Mouse (Mus musculus) erythroblast, embryonic 14.5 days (primary cell): Measurements from ENCODE around the gene Bsn. TPM values are rescaled to one million over a fixed set of nuclear protein-coding genes. Genes with fewer than 3 reads are reported as not detected.
A peak's percentile ranks its signal among the peaks of the same experiment; 100 is the strongest.

Experiments
- H3K27me3 ChIP-seq: 2 replicates; pipeline ENCODE4 v1.6.1; 2012; ENCODE audit warnings: inconsistent platforms; ENCODE audit not compliant: control insufficient read depth
- H3K36me3 ChIP-seq: 2 replicates; pipeline ENCODE4 v1.6.1; 2012; ENCODE audit warnings: mild to moderate bottlenecking, inconsistent platforms; ENCODE audit not compliant: control insufficient read depth
- H3K4me1 ChIP-seq: 2 replicates; pipeline ENCODE4 v1.6.1; 2012; ENCODE audit warnings: inconsistent platforms; ENCODE audit not compliant: control insufficient read depth
- H3K4me3 ChIP-seq: replicated peaks from 2 replicates; pipeline ENCODE3; 2012; ENCODE audit warnings: moderate library complexity, mild to moderate bottlenecking, inconsistent platforms
- H3K9me3 ChIP-seq: 2 replicates; pipeline ENCODE4 v1.6.1; 2012; ENCODE audit warnings: low read length, inconsistent platforms, mixed read lengths; ENCODE audit not compliant: control insufficient read depth
- GATA1 ChIP-seq: IDR thresholded peaks from 2 replicates; pipeline ENCODE4 v1.6.1; 2012; ENCODE audit warnings: low read length, inconsistent platforms, mixed read lengths
- TAL1 ChIP-seq: IDR thresholded peaks from 3 replicates; pipeline ENCODE4 v1.6.1; 2012; ENCODE audit warnings: low read length, inconsistent platforms, mixed read lengths
- polyA plus RNA-seq: library from polyadenylated mRNA; stranded (reverse); fragments of >175 nt; gene quantifications from 2 replicates; pipeline ENCODE4 v1.2.3, GENCODE M21; 2012

The Bsn gene
- polyA plus RNA-seq, 1 experiment: 0.07 TPM

DNA sequence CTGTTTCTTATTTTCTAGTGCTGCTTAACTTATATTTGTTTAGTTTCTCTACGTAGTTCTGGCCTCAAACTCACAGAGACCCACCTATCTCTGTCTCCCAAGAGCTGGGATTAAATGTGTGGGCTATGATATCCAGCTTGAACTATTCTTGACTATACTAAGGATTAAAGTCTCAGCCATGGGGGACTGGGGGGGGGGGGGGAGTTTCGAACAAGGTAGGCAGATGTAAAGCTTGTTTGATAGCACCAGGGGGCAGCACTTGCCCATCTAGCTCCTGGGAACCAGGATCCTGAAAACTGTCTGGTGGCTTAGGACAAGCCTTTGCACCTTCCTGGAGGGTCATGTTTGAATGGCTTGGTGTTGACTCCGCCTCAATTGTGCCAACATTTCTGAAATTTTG is 94.7 kb downstream of the Bsn start:
- peaks cover 80% of the 10 kb centered on the region for H3K4me1 ChIP-seq
- TF ChIP-seq GATA1 (no peak), TAL1 (no peak)

DNA sequence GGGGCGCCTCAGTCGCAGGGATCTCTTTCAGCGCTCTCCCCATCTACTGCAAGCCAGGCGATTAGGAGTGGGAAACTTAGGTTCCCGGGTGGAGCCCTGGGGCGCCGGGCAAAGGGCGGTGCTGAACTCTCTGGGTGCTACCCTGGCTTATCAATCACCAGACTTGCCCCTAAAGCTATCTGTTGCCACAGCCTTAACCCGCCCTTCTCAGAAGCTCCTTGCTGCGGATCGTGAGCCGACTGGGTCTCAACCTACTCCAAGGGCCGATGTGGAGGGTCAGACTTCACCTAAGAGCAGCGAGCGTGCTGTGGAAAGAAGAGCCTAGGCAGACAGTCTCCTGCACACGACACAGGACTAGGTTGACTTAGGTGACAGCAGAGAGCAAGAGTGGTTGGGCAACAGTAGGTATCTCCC is 95.2 kb downstream of the Bsn start:
- Histone ChIP-seq H3K36me3 (peaks cover 86% of the 10 kb centered on the region), H3K9me3 (no peaks in the 10 kb centered on the region), H3K27me3 (no peaks in the 10 kb centered on the region), H3K4me3 (peak overlapping the region; percentile 86), H3K4me1 (peaks cover 85% of the 10 kb centered on the region)
- TF ChIP-seq TAL1 (peak; percentile 97), GATA1 (peak; percentile 95)

More for the DNA sequence above, 94.7 kb downstream of the Bsn start:
- no peaks in the 10 kb centered on the region for H3K27me3 ChIP-seq
- H3K4me3 ChIP-seq: peak overlapping the region; percentile 86
- no peaks in the 10 kb centered on the region for H3K9me3 ChIP-seq
- H3K36me3 ChIP-seq: peaks cover 82% of the 10 kb centered on the region

DNA sequence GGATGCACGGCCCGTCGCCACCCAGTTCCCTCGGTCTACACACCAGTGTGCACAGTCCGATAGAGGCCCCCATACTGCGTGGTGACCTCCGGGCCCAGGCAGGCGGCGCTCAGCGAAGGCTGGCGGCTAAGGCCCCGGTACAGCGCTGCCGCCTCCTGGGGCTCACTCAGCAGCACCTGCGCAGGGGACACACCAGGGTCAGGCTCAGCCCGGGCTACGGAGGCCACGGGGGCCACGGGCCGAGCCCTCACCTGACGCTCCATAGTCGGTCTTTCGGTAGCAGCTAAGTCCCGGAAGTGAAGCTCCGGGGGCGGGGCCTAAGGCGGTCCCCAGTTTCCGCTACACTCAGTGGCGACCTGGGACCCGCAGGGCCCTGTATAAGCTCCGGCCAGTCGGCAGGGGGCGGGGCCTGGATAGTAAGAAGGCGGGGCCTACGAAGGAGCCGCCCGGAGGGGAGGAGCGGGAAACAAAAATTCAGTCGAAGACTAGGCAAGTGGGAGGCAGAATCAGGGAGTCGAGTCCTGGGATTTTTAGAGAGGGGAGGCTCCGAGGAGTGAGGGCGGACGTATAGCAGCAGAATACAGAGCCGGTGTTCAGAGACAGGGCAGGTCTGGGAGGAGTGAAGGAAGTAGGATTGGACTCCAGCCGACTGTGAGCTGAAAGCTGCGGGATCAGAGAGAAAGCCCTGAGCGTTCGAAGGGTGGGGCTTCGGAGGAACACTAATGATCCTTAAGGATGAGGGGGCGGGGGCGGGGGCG is 95.8 kb downstream of the Bsn start, which contains the start of gene Apeh:
Gene Apeh, minus strand, starts transcription at position 423 of the 758 bp plus-strand sequence.
- Histone ChIP-seq H3K4me1 (peaks cover 85% of the 10 kb centered on the region), H3K9me3 (no peaks in the 10 kb centered on the region), H3K4me3 (peak within 1 kb of the TSS; percentile 86), H3K36me3 (peaks cover 86% of the 10 kb centered on the region), H3K27me3 (no peaks in the 10 kb centered on the region)
- TF ChIP-seq GATA1: no peak
- TF ChIP-seq TAL1: no peak

DNA sequence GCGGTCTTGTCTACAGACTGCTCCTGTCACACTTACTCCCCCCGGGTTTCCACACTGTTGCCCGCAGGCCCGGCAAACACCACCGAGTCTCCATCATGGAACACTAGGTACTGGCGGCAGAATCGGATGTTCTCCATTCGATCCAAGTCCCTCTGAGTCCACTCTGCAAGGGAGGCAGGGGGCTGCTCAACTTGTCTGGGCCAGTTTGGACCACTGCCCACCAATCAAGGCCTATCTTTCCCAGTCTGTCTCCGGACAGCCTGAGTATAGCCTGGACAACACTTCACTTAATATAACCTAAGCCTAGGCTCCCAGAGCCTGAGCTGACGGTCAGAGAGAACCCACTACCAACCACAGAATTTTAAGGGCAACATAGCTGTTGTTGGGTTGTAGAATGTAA is 96.6 kb downstream of the Bsn start:
- Histone ChIP-seq H3K4me1 (peaks cover 85% of the 10 kb centered on the region), H3K9me3 (no peaks in the 10 kb centered on the region), H3K36me3 (peaks cover 86% of the 10 kb centered on the region), H3K27me3 (no peaks in the 10 kb centered on the region; the same call in 1 of the 2 replicates), H3K4me3 (peak overlapping the region; percentile 86)
- TF ChIP-seq GATA1: no peak
- TF ChIP-seq TAL1: no peak

DNA sequence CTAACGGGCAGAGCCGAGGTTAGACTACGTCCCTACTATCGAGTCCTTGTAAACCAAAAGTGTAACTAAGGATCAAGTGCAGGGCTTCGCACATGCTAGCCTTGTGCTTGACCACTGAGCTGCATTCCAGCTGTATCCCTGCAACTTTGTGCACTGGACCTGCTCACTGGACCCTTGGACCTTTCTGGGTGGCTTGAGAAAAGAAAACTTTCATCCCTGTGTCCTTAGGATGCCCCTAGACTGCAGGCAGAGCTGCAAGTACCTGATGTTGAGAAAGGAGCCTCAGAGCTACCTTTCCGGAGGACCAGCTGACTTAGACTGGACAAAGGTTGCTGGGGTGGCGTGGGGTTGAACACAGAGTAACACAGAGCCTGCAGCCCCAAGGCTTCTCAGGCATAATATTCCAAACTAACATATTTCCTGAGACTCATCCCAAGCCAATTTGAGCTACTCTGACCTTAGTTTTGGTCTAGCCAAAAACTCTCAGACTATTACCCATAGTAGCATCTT is 99.5 kb downstream of the Bsn start:
- Histone ChIP-seq H3K4me1 (peaks cover 84% of the 10 kb centered on the region), H3K4me3 (no peak overlapping the region), H3K36me3 (peaks cover 86% of the 10 kb centered on the region), H3K27me3 (no peaks in the 10 kb centered on the region; the same call in 1 of the 2 replicates), H3K9me3 (no peaks in the 10 kb centered on the region)
- TF ChIP-seq GATA1: no peak

DNA sequence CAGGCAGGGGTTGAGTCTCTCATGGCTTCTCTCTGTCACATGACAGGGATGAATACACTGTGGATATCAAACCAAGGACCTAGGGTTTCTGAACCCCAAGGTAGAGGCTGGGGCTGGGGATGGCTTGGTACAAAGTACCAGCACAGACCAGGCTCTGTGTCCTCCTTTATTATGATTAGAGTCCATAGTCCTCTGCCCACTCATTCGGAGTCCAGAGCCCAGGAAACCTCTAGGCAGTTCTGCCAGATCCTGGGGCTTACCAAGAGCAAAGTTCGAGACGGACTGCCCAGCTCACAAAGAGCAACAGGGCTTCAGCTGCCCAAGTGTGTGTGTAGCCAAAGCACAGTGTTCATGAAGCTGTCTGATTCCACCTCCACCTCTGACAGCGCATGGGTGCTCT is 104.9 kb downstream of the Bsn start:
- peaks cover 99% of the 10 kb centered on the region for H3K4me1 ChIP-seq
- TF ChIP-seq TAL1 (no peak), GATA1 (no peak)
- H3K9me3 ChIP-seq: no peaks in the 10 kb centered on the region
- peak overlapping the region; percentile 63 for H3K4me3 ChIP-seq
- peaks cover 100% of the 10 kb centered on the region for H3K36me3 ChIP-seq
- H3K27me3 ChIP-seq: no peaks in the 10 kb centered on the region; the same call in 1 of the 2 replicates

DNA sequence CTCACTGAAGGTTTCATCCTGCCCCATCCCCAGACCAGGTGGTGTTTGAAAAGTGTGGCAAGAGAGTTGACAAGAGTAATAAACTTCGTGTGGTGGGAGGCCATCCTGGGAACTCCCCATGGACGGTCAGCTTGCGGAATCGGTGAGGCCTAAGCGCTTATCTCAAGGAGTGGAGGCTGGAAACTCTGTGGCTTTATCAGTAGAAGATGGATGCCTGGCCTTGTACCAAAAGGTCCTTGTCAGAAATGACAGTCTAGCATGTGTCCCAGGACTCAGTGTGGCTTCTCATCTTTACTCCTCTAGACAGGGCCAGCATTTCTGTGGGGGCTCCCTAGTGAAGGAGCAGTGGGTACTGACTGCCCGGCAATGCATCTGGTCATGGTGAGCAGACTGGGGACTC is 106.6 kb downstream of the Bsn start:
- Histone ChIP-seq H3K4me3 (peak overlapping the region; percentile 63), H3K36me3 (peaks cover 91% of the 10 kb centered on the region), H3K4me1 (peaks cover 95% of the 10 kb centered on the region), H3K27me3 (no peaks in the 10 kb centered on the region), H3K9me3 (no peaks in the 10 kb centered on the region)
- TF ChIP-seq GATA1 (0 out of 2 replicates have a peak, but pooled peaks have one; percentile 4), TAL1 (no peak)

DNA sequence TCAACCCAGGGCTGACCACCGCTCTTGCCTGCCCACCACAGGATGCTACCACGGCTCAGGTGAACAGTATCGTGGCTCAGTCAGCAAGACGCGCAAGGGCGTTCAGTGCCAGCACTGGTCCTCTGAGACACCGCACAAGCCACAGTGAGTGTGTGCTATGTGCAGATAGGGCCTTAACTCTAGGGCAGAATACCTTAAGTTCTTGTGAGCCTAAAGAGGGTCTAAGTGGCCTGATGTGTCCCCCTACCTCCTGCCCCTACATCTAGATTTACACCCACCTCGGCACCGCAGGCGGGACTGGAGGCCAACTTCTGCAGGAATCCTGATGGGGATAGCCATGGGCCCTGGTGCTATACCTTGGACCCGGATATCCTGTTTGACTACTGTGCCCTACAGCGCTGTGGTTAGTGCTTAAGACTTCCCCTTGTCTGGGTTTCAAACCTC is 107.2 kb downstream of the Bsn start, which contains the start of gene Rnf123:
Gene Rnf123, minus strand, starts transcription at position 359 of the 444 bp plus-strand sequence.
- Histone ChIP-seq H3K27me3 (no peaks in the 10 kb centered on the region), H3K9me3 (no peaks in the 10 kb centered on the region), H3K4me3 (peak within 1 kb of the TSS; percentile 63), H3K36me3 (peaks cover 91% of the 10 kb centered on the region), H3K4me1 (peaks cover 93% of the 10 kb centered on the region)
- peak; percentile 39; the same call in 1 of the 3 replicates for TF ChIP-seq TAL1
- no peak for TF ChIP-seq GATA1

DNA sequence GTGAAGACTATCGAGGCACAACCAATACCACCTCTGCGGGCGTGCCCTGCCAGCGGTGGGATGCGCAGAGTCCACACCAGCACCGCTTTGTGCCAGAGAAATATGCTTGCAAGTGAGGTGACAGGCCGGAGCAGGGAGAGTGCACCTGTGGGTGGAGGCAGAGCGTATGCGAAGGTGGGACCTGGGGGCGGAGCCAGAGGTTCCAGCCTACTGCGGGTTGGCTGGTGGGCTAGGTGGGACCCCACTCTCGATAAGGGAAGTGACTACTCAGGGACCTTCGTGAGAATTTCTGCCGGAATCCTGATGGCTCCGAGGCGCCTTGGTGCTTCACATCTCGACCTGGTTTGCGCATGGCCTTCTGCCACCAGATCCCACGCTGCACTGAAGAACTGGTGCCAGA is 107.6 kb downstream of the Bsn start:
- Histone ChIP-seq H3K4me3 (peak overlapping the region; percentile 63), H3K4me1 (peaks cover 93% of the 10 kb centered on the region), H3K9me3 (no peaks in the 10 kb centered on the region), H3K27me3 (no peaks in the 10 kb centered on the region), H3K36me3 (peaks cover 91% of the 10 kb centered on the region)
- TF ChIP-seq GATA1 (no peak), TAL1 (no peak)
